Mouse (Mus musculus): ENCODE data around the gene Dkk3.
"Not testable (repeated sequence)": the region's sequence is repeated elsewhere in the genome, so short reads cannot be mapped to it uniquely, and the experiment has no call there.

Dkk3 gene

DNA sequence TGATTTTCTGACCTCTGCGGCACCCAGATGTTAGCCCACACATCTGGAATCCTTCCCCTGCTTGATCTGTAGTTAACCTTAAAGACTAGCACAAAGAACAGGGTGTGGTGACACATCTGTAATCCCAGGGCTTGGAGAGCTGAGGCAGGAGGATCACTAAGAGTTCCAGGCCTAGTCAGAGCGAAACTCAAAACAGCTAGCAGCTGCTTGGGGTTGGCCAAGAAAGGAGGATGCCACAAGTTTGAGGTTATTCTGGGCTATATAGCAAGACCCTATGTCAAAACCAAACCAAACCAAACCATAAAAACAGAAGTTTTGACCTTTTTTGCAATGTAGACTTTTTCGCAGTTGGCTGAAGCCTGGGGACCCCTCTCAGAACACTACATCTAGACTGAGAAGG is 28.2 kb downstream of the Dkk3 start:
- DNase-seq (ENCODE audit: low read depth, low spot score): no peak

DNA sequence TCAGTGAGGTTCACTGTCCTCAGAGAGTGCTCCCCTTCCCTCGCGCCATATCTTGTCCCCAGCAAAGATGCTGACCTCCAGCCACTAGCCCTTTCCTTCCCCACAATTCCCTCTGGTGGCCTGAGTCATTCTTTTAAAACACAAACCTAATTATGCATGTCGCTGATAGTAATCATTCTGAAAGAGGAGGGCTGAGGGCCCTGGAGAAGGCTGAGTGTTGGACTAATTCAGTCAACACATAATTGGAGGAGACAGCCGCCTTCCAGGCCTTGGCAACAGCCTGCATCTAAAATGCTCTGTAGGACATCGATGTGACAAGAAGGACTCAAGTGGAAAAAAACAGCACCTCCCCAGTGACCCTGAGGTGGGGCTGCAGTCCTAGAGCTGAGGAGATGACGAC is 29.0 kb downstream of the Dkk3 start:
- no peak for DNase-seq (ENCODE audit: low read depth, low spot score)

DNA sequence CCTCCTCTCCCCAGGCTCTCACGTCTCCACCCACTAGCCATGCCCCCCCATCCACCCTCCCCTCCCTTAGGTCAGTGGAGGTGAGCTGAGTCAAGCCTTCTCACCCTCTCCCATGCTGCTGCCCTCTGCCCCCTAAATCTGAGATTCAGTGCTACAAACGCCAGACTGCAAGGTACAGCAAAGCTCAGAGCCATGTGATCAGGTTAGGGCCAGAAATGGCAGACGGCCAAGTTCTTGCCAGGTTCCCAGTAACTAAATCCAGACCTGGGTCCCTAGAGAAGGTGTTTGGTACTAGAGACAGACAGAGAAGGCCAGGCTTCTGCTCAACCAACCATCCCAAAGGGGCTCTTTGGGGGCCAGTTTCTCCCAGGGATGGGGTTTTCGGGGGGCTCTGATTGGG is 30.0 kb downstream of the Dkk3 start:
- DNase-seq (ENCODE audit: low read depth, low spot score): no peak

DNA sequence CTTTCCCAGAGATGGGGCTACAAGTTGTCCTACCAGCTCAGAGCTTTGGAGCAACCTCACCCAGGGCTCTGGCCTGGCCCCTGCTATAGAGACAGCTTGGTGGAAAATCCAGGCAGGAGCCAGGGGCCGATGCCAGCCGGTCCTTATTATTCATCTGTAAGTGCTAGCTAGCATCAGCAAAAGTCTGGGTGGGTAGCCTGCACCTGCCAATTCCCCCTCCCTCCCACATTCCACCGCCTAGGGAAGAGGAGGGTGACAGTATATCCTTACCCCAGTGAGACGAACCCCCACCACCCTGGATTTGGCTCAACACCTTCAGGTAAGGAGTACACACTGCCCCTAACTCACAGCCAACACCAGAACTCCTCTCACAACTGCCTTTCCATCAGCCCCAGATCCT is 30.9 kb downstream of the Dkk3 start:
- DNase-seq (ENCODE audit: low read depth, low spot score): no peak

DNA sequence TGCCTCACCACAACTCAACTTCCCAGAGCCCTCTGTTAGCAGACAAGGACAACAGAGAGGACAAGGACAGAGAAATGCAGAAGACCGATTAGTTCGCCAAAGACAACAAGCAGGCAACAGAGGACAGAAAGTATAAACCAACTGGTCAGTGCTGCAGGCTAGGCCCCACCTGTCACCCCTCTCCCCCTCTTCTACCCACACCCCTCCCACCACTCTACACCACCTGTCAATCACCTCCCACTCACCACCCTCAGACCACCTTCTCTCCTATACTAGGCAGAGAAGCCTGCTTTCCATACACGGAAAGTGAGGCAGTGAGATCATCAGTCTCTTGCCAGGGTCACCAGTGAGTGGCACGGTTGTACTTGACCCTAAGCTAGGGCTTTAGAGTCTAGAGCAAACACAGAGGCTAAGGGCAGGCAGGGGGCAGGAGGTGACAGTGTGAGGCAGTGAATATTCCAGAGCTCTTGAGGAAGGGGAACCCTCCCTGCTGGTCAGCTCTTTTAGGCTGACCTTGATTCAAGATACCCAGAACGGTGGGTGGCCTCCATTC is 31.7 kb downstream of the Dkk3 start:
- DNase-seq (ENCODE audit: low read depth, low spot score): no peak

DNA sequence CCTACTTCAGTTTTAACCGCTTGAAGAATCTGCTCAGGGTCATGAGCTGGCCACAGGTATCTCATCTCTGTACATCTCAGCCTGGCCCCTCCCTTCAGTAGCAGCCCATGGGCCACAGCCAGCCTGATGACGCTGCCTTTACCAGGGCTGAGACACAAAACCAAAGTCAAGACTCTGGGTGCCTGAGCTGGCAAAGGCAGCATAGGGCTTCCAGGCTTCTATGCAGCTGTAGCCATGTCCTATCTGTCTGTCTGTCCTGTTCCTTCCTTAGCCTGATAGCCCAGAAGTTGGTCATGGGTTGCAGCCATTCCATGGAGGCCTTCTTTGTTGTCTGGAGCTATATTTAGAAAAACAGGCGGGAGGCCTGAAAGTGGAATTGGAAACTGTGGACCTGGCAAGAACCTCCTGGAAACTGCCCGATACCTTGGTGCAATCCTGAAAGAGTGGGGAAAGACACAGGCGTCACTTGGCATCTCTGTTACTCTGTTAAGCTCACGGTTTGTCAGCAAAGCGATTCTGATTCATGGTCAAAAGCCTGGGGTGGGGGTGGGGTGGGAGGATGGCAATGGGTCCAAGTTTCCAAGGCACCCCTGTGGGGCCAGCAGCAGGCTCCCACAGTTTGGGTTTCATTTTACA is 33.1 kb downstream of the Dkk3 start:
- DNase-seq (ENCODE audit: low read depth, low spot score): no peak

DNA sequence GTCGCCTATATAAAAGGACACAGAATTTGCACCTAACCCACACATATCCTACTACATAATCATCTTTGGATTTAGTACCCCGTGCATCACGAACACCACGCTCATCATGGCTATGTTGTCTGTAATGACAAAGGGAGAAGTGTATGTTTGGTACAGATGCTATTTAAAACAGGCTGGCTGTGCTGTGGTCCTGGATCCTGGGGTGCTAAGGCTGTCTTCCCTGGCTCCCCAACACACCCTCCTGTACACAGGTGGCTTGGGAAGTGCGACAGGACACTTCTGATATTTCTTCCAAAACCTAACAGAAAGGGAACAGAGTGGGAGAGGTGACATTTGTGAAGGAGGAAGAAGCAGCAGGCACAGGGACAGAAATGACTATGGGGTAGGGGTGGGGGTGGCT is 35.2 kb downstream of the Dkk3 start:
- peak; percentile 92 for DNase-seq (ENCODE audit: low read depth, low spot score)

DNA sequence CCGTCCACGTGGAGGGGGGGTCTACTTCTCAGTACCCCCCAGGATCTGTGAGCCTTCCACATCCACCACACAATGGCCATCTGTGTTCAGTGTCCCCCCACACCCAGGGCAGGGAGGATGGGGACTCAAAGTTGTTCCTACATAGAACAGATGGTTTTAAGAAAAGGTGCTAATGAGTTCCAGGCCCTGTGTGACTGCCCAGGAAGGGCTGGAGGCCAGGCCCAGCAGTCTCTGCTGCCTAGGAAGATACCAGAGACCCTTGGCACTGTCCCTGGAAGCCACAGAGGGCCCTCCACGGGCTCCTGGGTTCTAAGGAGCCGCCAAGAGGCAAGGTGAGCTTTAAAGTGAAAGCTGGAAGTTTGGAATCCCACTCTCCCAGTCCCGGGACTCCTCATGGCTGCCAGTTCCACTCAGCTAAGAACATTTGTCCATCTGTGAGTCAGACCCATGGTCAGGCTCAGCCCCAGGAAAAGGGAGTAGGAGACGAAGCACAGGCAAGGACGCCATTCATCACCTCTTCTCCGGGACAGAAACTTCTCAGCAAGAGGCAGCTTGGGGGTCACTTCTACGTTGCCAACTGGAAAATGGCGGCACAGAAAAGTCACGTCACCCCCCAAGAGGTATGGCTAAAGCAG is 36.9 kb downstream of the Dkk3 start:
- no peak for DNase-seq (ENCODE audit: low read depth, low spot score)

DNA sequence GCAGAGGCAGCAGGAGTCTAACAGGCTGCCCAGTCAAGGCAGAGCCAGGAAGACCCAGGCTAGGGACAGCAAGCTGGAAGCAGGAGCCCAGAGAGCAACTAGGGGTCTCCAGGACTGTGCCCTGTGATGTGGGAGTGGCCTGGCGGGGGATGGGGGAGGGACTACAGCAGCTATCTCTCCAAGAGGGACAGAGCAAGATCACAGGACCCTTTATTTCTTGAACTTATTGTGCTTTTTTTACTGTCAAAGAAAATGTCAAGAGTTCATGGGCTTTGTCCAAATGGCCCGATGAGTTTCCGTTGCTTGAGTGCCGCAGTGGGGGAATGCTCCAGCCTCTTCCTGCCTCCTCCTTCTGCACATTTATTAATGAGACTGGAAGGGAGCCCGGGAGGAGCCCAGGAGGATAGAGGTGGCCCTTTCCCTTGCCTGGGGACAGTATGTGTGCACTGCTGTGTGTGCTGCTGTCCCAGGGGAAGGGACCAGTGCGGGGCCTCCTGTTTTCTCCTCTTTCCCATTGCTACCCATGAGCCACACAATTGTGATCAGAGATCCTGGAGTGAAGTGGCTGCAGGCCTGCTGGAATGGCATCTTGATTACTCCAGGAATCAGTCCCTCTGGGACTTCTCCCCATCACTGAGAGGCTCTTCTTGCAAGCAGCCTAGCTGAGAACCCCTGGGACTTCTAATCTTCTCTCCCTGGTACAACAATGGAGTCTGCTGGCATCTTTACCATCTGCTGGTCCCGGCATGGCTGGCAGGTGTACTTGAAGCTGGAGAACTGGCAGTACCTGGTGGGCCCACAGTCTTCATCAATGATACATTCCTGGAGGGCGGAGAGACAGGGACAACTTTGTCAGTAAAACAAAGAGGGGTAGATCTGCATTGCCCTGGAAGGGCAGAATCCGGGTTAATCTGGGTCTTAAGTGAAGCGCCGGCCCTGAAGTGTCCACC is 37.7 kb downstream of the Dkk3 start:
- DNase-seq (ENCODE audit: low read depth, low spot score): no peak

DNA sequence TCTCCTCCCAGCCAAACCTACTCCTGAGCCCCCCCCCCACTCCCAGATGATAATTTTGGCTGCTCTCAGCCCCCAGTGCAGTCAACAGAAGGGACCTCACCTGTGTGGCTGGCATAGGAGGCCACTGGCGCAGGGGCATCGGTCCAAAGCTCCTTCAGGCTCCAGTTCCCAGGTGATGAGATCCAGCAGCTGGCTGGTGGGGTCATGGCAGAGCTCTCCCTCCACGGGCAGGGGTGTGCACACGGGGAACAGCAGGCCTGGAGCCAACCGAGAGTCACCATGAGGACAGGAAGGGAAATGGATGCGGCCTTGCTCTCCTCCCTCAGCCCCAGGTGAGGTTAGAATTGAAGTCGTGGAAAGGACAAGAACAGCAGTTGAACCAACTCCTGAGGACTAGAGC is 39.6 kb downstream of the Dkk3 start:
- no peak for DNase-seq (ENCODE audit: low read depth, low spot score)

DNA sequence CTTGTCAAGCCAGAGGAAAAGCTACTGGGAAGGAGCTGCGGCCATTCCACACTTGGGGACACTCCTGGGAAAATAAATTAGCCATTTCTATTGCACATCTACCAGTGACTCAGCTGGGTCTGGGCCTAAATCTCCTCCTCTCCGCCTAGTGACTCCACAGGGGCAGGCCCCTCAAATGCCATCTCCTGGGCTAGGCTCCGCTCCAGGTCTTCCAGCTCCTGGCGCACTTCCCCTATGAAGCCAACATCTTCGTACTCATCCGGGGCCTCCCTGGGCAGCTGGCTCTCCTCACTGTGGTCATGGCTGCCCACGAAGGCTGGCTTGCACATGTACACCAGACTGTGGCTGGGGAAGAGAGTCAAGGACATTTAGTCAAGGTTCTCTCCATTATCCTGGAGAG is 40.8 kb downstream of the Dkk3 start:
- DNase-seq (ENCODE audit: low read depth, low spot score): no peak

DNA sequence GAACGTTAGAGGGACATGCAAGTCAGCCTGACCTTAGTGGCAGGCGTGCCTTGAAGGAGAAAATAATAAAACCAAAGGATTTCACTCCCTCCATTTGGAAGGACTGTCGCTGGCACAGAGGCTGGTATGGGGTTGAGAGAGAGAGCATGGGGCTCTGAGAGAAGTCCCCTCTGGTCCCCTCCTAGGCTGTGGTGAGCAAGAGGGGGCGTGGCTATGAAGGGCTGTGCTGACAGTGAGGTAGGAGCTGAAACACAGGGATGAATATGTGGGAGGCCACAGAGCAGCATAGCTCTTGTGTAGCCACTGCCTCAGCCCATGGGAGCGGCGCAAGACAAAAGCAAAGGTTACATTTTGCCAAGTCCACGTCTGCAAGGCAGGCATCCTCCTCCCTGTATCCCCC is 41.4 kb downstream of the Dkk3 start:
- DNase-seq (ENCODE audit: low read depth, low spot score): no peak

DNA sequence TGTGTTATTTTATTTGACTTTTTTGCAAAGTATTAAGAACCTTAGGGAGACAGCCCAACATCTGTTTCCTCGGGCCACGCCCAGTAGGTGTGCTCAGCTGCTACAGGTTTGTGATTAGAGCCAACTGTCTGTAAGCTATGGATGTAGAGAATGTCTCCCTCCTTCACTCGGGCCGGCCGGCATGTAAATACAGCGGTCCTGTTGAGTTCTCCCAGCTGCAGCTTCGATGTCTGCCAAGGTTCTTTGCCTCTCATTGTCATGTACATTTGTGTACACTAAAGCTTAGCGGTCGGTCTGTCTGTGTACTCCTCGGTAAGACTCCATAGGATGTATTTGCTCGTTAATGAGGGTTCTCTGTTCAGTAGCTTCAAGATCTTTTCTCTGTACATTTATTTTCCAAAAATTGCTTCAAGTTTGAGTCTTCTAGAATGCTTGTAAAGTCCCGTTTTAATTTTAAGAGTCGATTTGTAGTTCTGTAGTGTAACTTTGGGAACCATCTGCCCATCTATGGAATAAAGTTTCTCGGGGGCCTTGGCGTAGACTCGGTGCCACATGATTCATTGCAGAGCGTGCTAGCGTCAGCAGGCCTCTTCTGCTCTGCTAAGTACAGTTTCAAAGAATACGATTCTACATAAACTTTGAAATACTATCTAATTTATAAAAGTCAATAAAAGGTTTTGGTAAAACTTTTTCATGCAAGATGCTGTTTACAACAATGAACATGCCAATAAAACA is 48.1 kb downstream of the Dkk3 start:
- DNase-seq (ENCODE audit: low read depth, low spot score): no peak

DNA sequence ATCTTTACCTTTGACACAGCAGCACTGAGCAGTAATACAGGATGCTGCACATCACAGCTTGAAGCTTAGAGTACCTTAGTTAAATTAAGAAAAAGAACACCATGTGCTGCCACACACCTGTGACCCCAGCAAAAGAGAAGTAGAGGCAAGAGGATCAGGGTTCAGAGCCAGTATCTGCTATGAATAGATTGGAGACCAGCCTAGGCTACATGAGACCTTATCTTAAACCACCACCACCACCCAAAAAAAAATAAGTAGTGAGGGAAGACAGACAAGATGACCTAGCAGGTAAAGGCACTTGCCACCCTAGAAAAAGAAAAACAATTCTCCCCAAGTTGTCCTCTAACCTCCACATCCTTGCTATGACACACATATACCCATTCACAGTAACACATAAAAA is 50.1 kb downstream of the Dkk3 start:
- no peak for DNase-seq (ENCODE audit: low read depth, low spot score)

DNA sequence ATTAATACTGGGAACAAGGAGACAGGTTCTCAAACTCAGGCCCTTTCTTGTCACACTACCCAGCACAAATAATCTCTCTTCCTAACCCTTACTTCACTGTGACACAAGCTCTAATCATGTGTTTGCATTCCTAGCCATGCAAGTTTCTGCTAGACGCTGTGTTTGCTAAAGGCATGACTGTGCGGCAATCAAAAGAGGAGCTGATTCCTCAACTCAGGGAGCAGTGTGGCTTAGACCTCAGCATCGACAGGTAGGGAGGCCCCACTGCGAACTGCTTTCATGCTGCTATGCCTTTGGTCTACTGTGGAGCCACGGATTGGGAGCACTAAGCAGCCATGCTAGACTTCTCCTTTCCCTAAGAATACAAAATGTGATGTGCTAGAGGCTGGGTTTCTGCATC is 55.0 kb downstream of the Dkk3 start:
- DNase-seq (ENCODE audit: low read depth, low spot score): no peak

DNA sequence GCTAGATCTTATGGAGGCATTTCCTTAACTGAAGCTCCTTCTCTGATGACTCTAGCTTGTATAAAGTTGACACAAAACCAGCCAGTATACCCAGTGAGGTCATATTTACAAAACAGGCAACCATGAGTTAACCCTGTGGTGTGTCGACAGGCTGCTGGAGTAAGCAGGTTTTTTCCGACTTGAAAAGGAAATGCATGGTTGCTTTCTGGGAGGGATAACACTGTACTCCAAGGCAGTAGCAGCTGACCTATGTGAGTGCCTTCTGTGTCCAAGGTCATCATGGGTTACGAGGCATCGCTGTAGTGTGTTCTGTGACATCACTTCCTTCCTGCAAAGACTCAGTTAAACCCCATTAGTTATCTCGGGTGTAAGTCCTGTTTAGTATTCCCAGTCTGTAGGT is 55.9 kb downstream of the Dkk3 start:
- no peak for DNase-seq (ENCODE audit: low read depth, low spot score)

DNA sequence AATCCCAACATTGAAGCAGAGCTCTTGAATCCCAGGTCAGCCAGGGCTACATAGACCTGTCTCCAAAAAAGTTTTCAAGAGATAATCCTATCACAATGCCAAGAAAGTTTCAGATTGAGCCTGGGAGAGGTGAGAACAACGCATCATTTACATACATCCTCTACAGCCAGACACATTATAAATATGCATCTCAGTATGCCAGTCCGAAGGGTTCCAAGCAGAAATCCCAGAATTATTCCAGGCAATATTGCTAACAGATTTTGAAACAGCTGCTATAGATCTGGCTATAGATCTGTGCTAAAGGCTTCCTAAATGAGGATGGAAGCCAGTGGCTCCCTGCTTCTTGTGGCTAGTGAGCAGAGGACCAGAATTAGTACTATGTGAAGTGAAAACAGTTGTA is 58.0 kb downstream of the Dkk3 start:
- peak; percentile 40 for DNase-seq (ENCODE audit: low read depth, low spot score)

DNA sequence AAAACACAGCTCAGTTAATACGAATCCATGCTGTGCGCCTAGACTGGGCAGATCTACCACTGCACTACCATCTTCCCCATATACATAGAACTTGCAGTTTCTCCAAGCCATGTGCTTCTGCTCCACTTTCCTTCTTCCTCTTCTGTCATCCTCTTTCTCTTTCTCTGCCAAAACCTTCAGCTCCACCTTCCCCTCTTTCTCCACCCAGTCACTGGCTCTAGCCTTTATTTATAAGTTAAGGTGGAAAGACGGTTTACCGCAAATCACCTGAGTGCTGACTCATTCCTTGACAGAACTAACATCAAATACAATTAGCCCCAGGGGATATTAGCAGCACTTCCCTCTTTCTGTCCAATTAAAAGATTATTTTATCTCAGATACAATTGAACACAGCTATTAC is 63.9 kb downstream of the Dkk3 start:
- DNase-seq (ENCODE audit: low read depth, low spot score): not testable (repeated sequence)

DNA sequence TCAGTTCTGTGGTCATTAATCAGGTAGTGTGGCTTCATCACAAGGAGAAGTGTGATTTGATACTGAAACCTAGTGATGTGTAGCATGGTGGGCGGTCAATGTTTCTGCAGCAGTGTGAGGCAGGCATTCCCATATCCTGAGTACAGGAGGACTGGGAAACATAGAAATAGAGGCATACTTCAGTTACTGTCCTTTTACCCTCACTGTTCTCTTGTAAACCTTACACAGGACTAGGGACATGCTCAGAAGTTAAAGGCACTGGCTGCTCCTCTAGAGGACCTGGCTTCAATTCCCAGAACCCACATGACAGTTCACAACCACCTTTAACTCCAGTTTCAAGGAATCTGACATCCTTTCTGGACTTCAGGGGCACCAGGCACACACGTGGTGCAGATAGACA is 72.7 kb downstream of the Dkk3 start:
- no peak for DNase-seq (ENCODE audit: low read depth, low spot score)

DNA sequence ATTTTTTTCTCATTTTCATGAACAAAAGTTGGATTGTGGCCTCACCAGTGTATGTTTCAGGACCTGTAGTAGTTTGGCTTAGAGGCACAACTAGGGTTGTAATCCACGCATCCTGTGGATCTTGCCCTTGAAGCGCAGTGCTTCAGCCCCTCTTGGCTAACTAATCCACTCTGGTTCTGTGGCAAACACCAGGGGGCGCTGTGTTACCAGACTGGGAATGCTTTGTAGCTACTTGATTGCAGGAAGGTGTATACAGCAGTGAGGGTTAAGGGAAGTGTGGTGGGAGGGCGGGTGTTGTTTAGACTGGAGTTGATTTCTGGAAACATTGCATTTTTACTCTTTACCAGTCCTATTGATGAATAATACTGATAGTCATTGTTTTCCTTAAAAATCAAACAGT is 73.8 kb downstream of the Dkk3 start:
- DNase-seq (ENCODE audit: low read depth, low spot score): peak; percentile 44

DNA sequence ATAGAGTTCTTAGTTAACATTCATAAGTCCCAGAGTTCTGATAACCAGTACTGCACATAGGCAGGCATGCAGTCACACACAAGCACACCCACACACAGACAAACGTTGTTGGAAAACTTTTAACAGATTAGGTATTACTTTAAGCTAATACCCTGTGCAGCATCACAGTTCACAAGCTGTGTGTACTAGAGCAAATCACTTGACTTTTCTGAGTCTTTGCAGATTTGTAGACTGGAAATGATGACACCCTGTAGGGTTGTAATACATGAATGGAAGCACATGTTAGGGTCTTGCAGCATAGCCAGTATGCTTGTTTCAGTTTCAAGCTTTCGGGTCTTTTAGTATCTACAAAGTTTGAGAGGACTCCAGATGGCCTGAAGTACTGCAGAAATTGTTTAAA is 74.6 kb downstream of the Dkk3 start:
- DNase-seq (ENCODE audit: low read depth, low spot score): no peak

DNA sequence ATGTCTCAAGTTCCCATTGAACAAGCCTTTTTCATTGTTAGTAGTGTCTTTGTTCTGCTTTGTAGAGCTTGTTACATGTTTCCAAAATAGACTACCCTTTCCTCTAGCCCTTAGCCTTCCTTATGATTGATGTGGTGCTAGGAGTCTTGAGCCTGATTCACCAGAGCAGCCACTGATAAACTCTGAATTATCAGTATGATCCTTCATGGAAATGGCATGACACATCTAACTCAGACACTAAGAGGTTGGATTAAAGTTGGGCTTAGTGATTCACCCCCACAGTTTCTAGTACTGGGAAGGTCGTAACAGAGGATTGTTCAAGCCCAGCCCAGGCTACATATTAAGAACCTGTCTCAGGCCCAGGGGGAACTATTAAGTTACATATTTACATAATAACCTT is 76.2 kb downstream of the Dkk3 start:
- no peak for DNase-seq (ENCODE audit: low read depth, low spot score)
